Mouse (Mus musculus) ES-Bruce4 (cell line): Measurements from ENCODE around the gene Klrg2.

Experiments
- CTCF ChIP-seq: IDR thresholded peaks from one replicate; pipeline ENCODE4 v1.8.1; 2011; ENCODE audit warnings: low read depth, low read length
- EP300 ChIP-seq: IDR thresholded peaks from 2 replicates; pipeline ENCODE4 v1.6.1; 2011; ENCODE audit warnings: low read depth, low read length; ENCODE audit not compliant: insufficient read depth
- POLR2A ChIP-seq: IDR thresholded peaks from one replicate; pipeline ENCODE4 v1.8.1; 2011; ENCODE audit warnings: low read length; ENCODE audit not compliant: insufficient read depth

GRCm38 (mm10) chr6:38682532-38682931 lies 45.5 kb upstream of the Klrg2 start:
- no peak for TF ChIP-seq CTCF
- no peak for TF ChIP-seq POLR2A
- TF ChIP-seq EP300 = no peak
